Mouse (Mus musculus): ENCODE measurements around the gene Csmd2. TPM values are rescaled to one million over a fixed set of nuclear protein-coding genes. Genes with fewer than 3 reads are reported as not detected.
"Not testable (repeated sequence)": the region's sequence is repeated elsewhere in the genome, so short reads cannot be mapped to it uniquely, and the experiment has no call there.

The Csmd2 gene
- polyA plus RNA-seq, 1 experiment = 13.4 TPM

DNA sequence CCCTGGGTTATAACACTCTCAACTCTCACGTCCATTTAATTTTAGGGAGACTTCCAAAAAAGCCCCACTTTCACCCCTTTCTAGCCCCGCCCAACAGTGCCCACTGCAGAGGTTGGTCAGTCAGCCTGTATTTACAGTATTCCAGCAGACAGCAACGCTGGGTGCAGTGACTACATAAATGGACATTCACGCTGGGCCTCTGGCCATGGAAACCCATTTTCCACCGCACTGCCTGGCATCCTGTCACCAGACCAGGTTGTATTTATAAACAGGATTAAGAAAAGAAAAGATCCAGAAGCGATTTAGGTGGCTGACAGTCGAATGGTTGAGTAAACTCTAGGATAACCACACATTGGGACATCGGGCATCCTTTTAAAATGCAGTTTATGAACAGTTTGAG, 65.0 kb downstream of the Csmd2 start:
- 42% methylated on average over 8 of the region's 8 CpGs for WGBS
- no peak for TF ChIP-seq POLR2A (IDR thresholded peaks at IDR 0.05; ENCODE audit: borderline replicate concordance, insufficient read depth, low read length)
- TF ChIP-seq CTCF (IDR thresholded peaks at IDR 0.05; ENCODE audit: borderline replicate concordance, insufficient read depth, low read depth, low read length) = no peak
- no peak overlapping the region for H3K27ac ChIP-seq (ENCODE audit: insufficient read depth, low read length)
- no peaks in the 10 kb centered on the region; the same call in 1 of the 2 replicates for H3K27me3 ChIP-seq (ENCODE audit: control insufficient read depth, insufficient read depth, low read length)
- peak in 1 of 2 experiments; percentile 22 for DNase-seq
- no peak overlapping the region for H3K4me3 ChIP-seq (replicated peaks; ENCODE audit: insufficient read depth, low read depth, low read length)
- peaks cover 12% of the 10 kb centered on the region for H3K4me1 ChIP-seq (ENCODE audit: control insufficient read depth, insufficient read depth, low read length)

DNA sequence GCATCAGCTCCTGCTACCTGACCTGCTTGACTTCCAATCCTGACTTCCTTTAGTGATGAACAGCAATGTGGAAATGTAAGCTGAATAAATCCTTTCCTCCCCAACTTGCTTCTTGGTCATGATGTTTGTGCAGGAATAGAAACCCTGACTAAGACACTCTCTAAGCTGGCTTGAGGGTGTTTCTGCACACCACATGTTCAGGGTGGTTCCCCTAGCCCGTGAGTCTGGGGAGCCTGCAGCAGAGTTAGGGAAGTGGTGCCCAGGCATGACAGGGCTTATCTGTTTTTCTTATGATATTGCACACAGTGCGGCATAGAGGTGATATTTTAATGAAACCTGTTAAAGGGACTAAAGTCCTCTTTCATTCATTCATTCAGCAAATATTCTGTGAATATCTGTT, 73.6 kb downstream of the Csmd2 start:
- not testable (repeated sequence) for DNase-seq; H3K4me1 ChIP-seq (ENCODE audit: control insufficient read depth, insufficient read depth, low read length); H3K27me3 ChIP-seq (ENCODE audit: control insufficient read depth, insufficient read depth, low read length); H3K27ac ChIP-seq (ENCODE audit: insufficient read depth, low read length); H3K4me3 ChIP-seq (replicated peaks; ENCODE audit: insufficient read depth, low read depth, low read length)
- WGBS = 95% methylated on average over 2 of the region's 2 CpGs

DNA sequence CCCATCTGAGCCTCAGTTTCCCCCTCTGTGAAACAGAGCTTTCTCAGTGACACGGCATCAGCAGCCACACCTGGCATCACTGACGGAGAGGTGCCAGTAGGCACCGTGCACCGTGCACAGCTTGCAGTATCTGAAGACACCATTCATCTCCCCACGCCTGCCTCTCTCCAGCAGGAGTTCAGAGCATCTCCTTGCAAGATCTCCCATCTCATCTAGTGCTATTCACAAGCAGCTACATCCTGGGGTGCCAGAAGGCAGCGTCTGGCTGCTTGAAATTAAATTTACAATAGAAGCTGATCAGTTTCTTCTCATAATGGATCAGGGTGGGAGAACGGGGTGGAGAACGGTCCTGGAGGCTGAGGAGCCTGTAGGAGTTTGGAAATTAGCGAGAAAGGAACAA, 79.5 kb downstream of the Csmd2 start:
- Histone ChIP-seq H3K27me3 (ENCODE audit: control insufficient read depth, insufficient read depth, low read length) (no peaks in the 10 kb centered on the region), H3K4me1 (ENCODE audit: control insufficient read depth, insufficient read depth, low read length) (peaks cover 3% of the 10 kb centered on the region; the same call in 1 of the 2 replicates), H3K4me3 (replicated peaks; ENCODE audit: insufficient read depth, low read depth, low read length) (no peak overlapping the region), H3K27ac (ENCODE audit: insufficient read depth, low read length) (no peak overlapping the region)
- no peak for DNase-seq
- 83% methylated on average over 9 of the region's 9 CpGs for WGBS
- TF ChIP-seq POLR2A (IDR thresholded peaks at IDR 0.05; ENCODE audit: borderline replicate concordance, insufficient read depth, low read length) = no peak
- TF ChIP-seq CTCF (IDR thresholded peaks at IDR 0.05; ENCODE audit: borderline replicate concordance, insufficient read depth, low read depth, low read length) = no peak

DNA sequence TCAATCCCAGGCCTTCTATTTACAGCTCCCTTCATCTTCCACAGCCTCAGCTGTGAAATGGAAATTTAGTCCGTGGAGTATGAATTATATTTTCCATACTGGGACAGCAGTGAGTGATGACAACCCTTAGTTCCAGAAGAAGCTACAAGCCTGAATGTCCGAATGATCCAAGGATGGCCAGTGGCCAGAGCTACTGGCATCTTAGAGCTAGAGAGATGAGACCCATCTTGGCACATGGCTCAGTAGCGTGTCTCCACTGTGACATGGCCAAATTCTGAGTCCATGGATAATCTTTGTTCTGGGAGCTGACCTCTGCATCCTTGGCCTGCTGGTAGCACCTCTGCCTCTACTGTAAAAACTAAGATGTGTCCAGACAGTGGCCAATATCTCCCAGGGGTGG, 96.8 kb downstream of the Csmd2 start:
- whole genome bisulfite sequencing = 61% methylated on average over 3 of the region's 3 CpGs
- TF ChIP-seq POLR2A (IDR thresholded peaks at IDR 0.05; ENCODE audit: borderline replicate concordance, insufficient read depth, low read length) = no peak
- TF ChIP-seq CTCF (IDR thresholded peaks at IDR 0.05; ENCODE audit: borderline replicate concordance, insufficient read depth, low read depth, low read length) = no peak
- Histone ChIP-seq H3K27me3 (ENCODE audit: control insufficient read depth, insufficient read depth, low read length) (no peaks in the 10 kb centered on the region), H3K4me3 (replicated peaks; ENCODE audit: insufficient read depth, low read depth, low read length) (no peak overlapping the region), H3K4me1 (ENCODE audit: control insufficient read depth, insufficient read depth, low read length) (no peaks in the 10 kb centered on the region), H3K27ac (ENCODE audit: insufficient read depth, low read length) (no peak overlapping the region)
- DNase-seq = no peak

GRCm38 (mm10) chr4:128085096-128085495, 97.4 kb downstream of the Csmd2 start:
- TF ChIP-seq POLR2A (IDR thresholded peaks at IDR 0.05; ENCODE audit: borderline replicate concordance, insufficient read depth, low read length) (no peak), CTCF (IDR thresholded peaks at IDR 0.05; ENCODE audit: borderline replicate concordance, insufficient read depth, low read depth, low read length) (no peak)
- H3K27me3 ChIP-seq (ENCODE audit: control insufficient read depth, insufficient read depth, low read length) = no peaks in the 10 kb centered on the region
- WGBS = 80% methylated on average over 8 of the region's 8 CpGs
- H3K27ac ChIP-seq (ENCODE audit: insufficient read depth, low read length) = no peak overlapping the region
- no peaks in the 10 kb centered on the region for H3K4me1 ChIP-seq (ENCODE audit: control insufficient read depth, insufficient read depth, low read length)
- no peak overlapping the region for H3K4me3 ChIP-seq (replicated peaks; ENCODE audit: insufficient read depth, low read depth, low read length)
- no peak for DNase-seq

DNA sequence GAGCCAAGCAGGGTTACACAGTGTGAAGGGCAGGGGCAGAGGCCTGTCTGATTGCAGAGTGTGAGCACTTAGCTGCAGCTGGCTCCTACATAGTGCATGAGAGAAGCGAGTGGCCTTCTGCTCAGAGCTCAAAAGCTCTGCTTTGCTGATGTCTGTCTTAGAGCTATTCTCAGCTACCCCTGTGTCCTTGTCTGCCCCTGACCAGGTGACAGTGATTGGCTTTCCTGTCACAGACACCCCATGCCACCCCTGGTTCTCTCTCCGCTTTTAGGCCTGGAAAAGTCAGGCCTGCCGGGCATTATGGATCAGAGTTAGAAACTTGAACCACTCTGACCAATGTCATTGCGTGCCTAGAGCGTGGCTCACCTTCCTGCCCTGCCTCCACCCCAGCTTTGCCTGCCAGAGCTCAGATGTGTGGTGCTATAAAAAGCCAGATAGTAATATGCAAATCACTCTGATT, 99.5 kb downstream of the Csmd2 start:
- Histone ChIP-seq H3K27ac (ENCODE audit: insufficient read depth, low read length) (no peak overlapping the region), H3K4me3 (replicated peaks; ENCODE audit: insufficient read depth, low read depth, low read length) (no peak overlapping the region), H3K27me3 (ENCODE audit: control insufficient read depth, insufficient read depth, low read length) (no peaks in the 10 kb centered on the region), H3K4me1 (ENCODE audit: control insufficient read depth, insufficient read depth, low read length) (no peaks in the 10 kb centered on the region)
- WGBS = 81% methylated on average over 5 of the region's 5 CpGs
- TF ChIP-seq POLR2A (IDR thresholded peaks at IDR 0.05; ENCODE audit: borderline replicate concordance, insufficient read depth, low read length) = no peak
- TF ChIP-seq CTCF (IDR thresholded peaks at IDR 0.05; ENCODE audit: borderline replicate concordance, insufficient read depth, low read depth, low read length) = no peak
- no peak for DNase-seq

- no peaks in the 10 kb centered on the region for H3K27me3 ChIP-seq (ENCODE audit: control insufficient read depth, insufficient read depth, low read length)
- H3K4me1 ChIP-seq (ENCODE audit: control insufficient read depth, insufficient read depth, low read length) = peaks cover under 1% of the 10 kb centered on the region; the same call in 1 of the 2 replicates
- H3K4me3 ChIP-seq (replicated peaks; ENCODE audit: insufficient read depth, low read depth, low read length) = no peak overlapping the region
- 73% methylated on average over 3 of the region's 3 CpGs for WGBS
- DNase-seq = no peak
- no peak overlapping the region for H3K27ac ChIP-seq (ENCODE audit: insufficient read depth, low read length)
- TF ChIP-seq CTCF (IDR thresholded peaks at IDR 0.05; ENCODE audit: borderline replicate concordance, insufficient read depth, low read depth, low read length) = no peak
- TF ChIP-seq POLR2A (IDR thresholded peaks at IDR 0.05; ENCODE audit: borderline replicate concordance, insufficient read depth, low read length) = no peak
These were observed 100.0 kb downstream of the Csmd2 start for GRCm38 (mm10) chr4:128087704-128088103.

GRCm38 (mm10) chr4:128088264-128088663, 100.6 kb downstream of the Csmd2 start:
- Histone ChIP-seq H3K4me1 (ENCODE audit: control insufficient read depth, insufficient read depth, low read length) (peaks cover 5% of the 10 kb centered on the region; the same call in 1 of the 2 replicates), H3K27me3 (ENCODE audit: control insufficient read depth, insufficient read depth, low read length) (no peaks in the 10 kb centered on the region), H3K4me3 (replicated peaks; ENCODE audit: insufficient read depth, low read depth, low read length) (no peak overlapping the region), H3K27ac (ENCODE audit: insufficient read depth, low read length) (no peak overlapping the region)
- no peak for DNase-seq
- WGBS = 97% methylated on average over 3 of the region's 3 CpGs
- no peak for TF ChIP-seq CTCF (IDR thresholded peaks at IDR 0.05; ENCODE audit: borderline replicate concordance, insufficient read depth, low read depth, low read length)
- no peak for TF ChIP-seq POLR2A (IDR thresholded peaks at IDR 0.05; ENCODE audit: borderline replicate concordance, insufficient read depth, low read length)
